Mouse (Mus musculus) forebrain, embryonic 13.5 days (tissue): ENCODE data around the gene Klhl26. TPM values are rescaled to one million over a fixed set of nuclear protein-coding genes. Genes with fewer than 3 reads are reported as not detected.

Experiments
- ATAC-seq: fragments of 200-750 bp; cut with Nextera tagmentation; 2 replicates; pipeline ENCODE4 v1.8.0; 2017
- H3K27ac ChIP-seq: fragments of 300-500 bp; sonication (generic); 2 replicates; pipeline ENCODE4 v1.5.1; 2015; ENCODE audit warnings: inconsistent platforms, mild to moderate bottlenecking, moderate library complexity
- H3K27me3 ChIP-seq: fragments of 300-500 bp; sonication (generic); 2 replicates; pipeline ENCODE4 v1.6.1; 2015; ENCODE audit warnings: mild to moderate bottlenecking, inconsistent platforms
- H3K36me3 ChIP-seq: fragments of 300-500 bp; sonication (generic); 2 replicates; pipeline ENCODE4 v1.6.1; 2015; ENCODE audit warnings: mild to moderate bottlenecking, inconsistent platforms; ENCODE audit not compliant: poor library complexity, severe bottlenecking
- H3K4me1 ChIP-seq: fragments of 300-500 bp; sonication (generic); 2 replicates; pipeline ENCODE4 v1.6.1; 2015; ENCODE audit warnings: inconsistent platforms
- H3K4me2 ChIP-seq: fragments of 300-500 bp; sonication (generic); 2 replicates; pipeline ENCODE4 v1.6.1; 2015; ENCODE audit warnings: inconsistent platforms, mild to moderate bottlenecking, moderate library complexity
- H3K4me3 ChIP-seq: fragments of 300-500 bp; sonication (generic); 2 replicates; pipeline ENCODE4 v1.5.1; 2015; ENCODE audit warnings: mild to moderate bottlenecking, inconsistent platforms
- H3K9ac ChIP-seq: fragments of 300-500 bp; sonication (generic); 2 replicates; pipeline ENCODE4 v1.6.1; 2015; ENCODE audit warnings: mild to moderate bottlenecking, inconsistent platforms
- H3K9me3 ChIP-seq: fragments of 300-500 bp; sonication (generic); replicated peaks from 2 replicates; pipeline ENCODE4 v1.6.1; 2016; ENCODE audit warnings: inconsistent platforms
- WGBS: fragments of 180-500 bp; shearing (Covaris S2); methylation state at CpG from one replicate; pipeline ENCODE4 v1.1.7; 2015; 5-methylcytosine and 5-hydroxymethylcytosine counted together
- polyA plus RNA-seq: library from polyadenylated mRNA; unstranded; fragments of >200 nt; fragmentation: Nextera tagmentation; extraction: Ambion mirVana; gene quantifications from 2 replicates; pipeline ENCODE4 v1.2.1, GENCODE M21; 2015

The Klhl26 gene
- polyA plus RNA-seq, 1 experiment from 2014 or later = 15.3 TPM

- Histone ChIP-seq H3K9me3 (no peaks in the 10 kb centered on the region), H3K27ac (no peak overlapping the region), H3K27me3 (peaks cover 98% of the 10 kb centered on the region), H3K36me3 (no peaks in the 10 kb centered on the region), H3K4me2 (peak overlapping the region; percentile 72), H3K4me3 (peak overlapping the region; percentile 32), H3K9ac (peak overlapping the region; percentile 37; the same call in 1 of the 2 replicates), H3K4me1 (peaks cover 48% of the 10 kb centered on the region)
- ATAC-seq = no peak; the same call in 1 of the 2 replicates
- 2% methylated on average over 49 of the region's 55 CpGs for WGBS
Observed at GRCm38 (mm10) chr8:70487993-70488796, 11.4 kb upstream of the Klhl26 start.

- 3% methylated on average over 32 of the region's 33 CpGs for WGBS
- H3K27me3 ChIP-seq = peaks cover 95% of the 10 kb centered on the region
- H3K27ac ChIP-seq = no peak within 1 kb of the TSS
- H3K4me2 ChIP-seq = peak within 1 kb of the TSS; percentile 72
- H3K4me3 ChIP-seq = peak within 1 kb of the TSS; percentile 51
- peak; percentile 73 for ATAC-seq
- H3K36me3 ChIP-seq = no peaks in the 10 kb centered on the region
- no peaks in the 10 kb centered on the region for H3K9me3 ChIP-seq
- H3K9ac ChIP-seq = peak within 1 kb of the TSS; percentile 75
- H3K4me1 ChIP-seq = peaks cover 38% of the 10 kb centered on the region
Observed at GRCm38 (mm10) chr8:70486941-70487520, 10.3 kb upstream of the Klhl26 start, which contains the start of gene Tmem59l. Tmem59l (minus strand) TSS chr8:70487358.

GRCm38 (mm10) chr8:70486191-70486681 is 9.5 kb upstream of the Klhl26 start:
- Histone ChIP-seq H3K9ac (peak overlapping the region; percentile 75; the same call in 1 of the 2 replicates), H3K27ac (no peak overlapping the region), H3K4me2 (peak overlapping the region; percentile 72), H3K4me3 (peak overlapping the region; percentile 51), H3K9me3 (no peaks in the 10 kb centered on the region), H3K27me3 (peaks cover 90% of the 10 kb centered on the region), H3K36me3 (no peaks in the 10 kb centered on the region), H3K4me1 (peaks cover 35% of the 10 kb centered on the region)
- 47% methylated on average over 7 of the region's 7 CpGs for WGBS
- ATAC-seq = no peak

GRCm38 (mm10) chr8:70482943-70483342 is 6.2 kb upstream of the Klhl26 start:
- WGBS = 58% methylated on average over 2 of the region's 2 CpGs
- Histone ChIP-seq H3K27ac (no peak overlapping the region), H3K9me3 (no peaks in the 10 kb centered on the region), H3K4me1 (peaks cover 10% of the 10 kb centered on the region; the same call in 1 of the 2 replicates), H3K9ac (no peak overlapping the region), H3K4me2 (no peak overlapping the region), H3K4me3 (no peak overlapping the region), H3K36me3 (no peaks in the 10 kb centered on the region), H3K27me3 (peaks cover 77% of the 10 kb centered on the region)
- ATAC-seq = no peak

GRCm38 (mm10) chr8:70481908-70482307 is 5.1 kb upstream of the Klhl26 start:
- WGBS = 81% methylated on average over 3 of the region's 3 CpGs
- no peaks in the 10 kb centered on the region for H3K9me3 ChIP-seq
- no peak overlapping the region for H3K9ac ChIP-seq
- no peak for ATAC-seq
- H3K36me3 ChIP-seq = no peaks in the 10 kb centered on the region
- H3K27me3 ChIP-seq = peaks cover 75% of the 10 kb centered on the region
- H3K4me3 ChIP-seq = no peak overlapping the region
- H3K4me1 ChIP-seq = peaks cover 5% of the 10 kb centered on the region; the same call in 1 of the 2 replicates
- H3K27ac ChIP-seq = no peak overlapping the region
- no peak overlapping the region for H3K4me2 ChIP-seq

- ATAC-seq = peak; percentile 52
- H3K36me3 ChIP-seq = 0 out of 2 replicates have a peak, but pooled peaks cover 3% of the 10 kb centered on the region
- no peaks in the 10 kb centered on the region for H3K9me3 ChIP-seq
- peak overlapping the region; percentile 77 for H3K4me2 ChIP-seq
- H3K27ac ChIP-seq = no peak overlapping the region
- peaks cover 31% of the 10 kb centered on the region for H3K27me3 ChIP-seq
- H3K4me3 ChIP-seq = peak overlapping the region; percentile 68
- no peak overlapping the region for H3K9ac ChIP-seq
- peaks cover 7% of the 10 kb centered on the region for H3K4me1 ChIP-seq
- 2% methylated on average over 21 of the region's 21 CpGs for WGBS
Observed at GRCm38 (mm10) chr8:70477269-70477982, 658 bp upstream of the Klhl26 start.

GRCm38 (mm10) chr8:70471856-70472255 is 4.9 kb downstream of the Klhl26 start:
- ATAC-seq = no peak
- no peak overlapping the region for H3K27ac ChIP-seq
- no peak overlapping the region for H3K4me2 ChIP-seq
- no peaks in the 10 kb centered on the region for H3K27me3 ChIP-seq
- no peaks in the 10 kb centered on the region for H3K9me3 ChIP-seq
- 92% methylated on average over 7 of the region's 7 CpGs for WGBS
- no peak overlapping the region for H3K4me3 ChIP-seq
- no peak overlapping the region for H3K9ac ChIP-seq
- H3K36me3 ChIP-seq = peaks cover 7% of the 10 kb centered on the region; the same call in 1 of the 2 replicates
- peaks cover 7% of the 10 kb centered on the region for H3K4me1 ChIP-seq

GRCm38 (mm10) chr8:70469938-70470337 is 6.8 kb downstream of the Klhl26 start:
- H3K4me2 ChIP-seq = no peak overlapping the region
- no peaks in the 10 kb centered on the region for H3K9me3 ChIP-seq
- no peaks in the 10 kb centered on the region for H3K27me3 ChIP-seq
- WGBS = 60% methylated on average over 2 of the region's 2 CpGs
- ATAC-seq = no peak
- H3K27ac ChIP-seq = no peak overlapping the region
- H3K9ac ChIP-seq = no peak overlapping the region
- no peak overlapping the region for H3K4me3 ChIP-seq
- peaks cover 9% of the 10 kb centered on the region; the same call in 1 of the 2 replicates for H3K36me3 ChIP-seq
- H3K4me1 ChIP-seq = no peaks in the 10 kb centered on the region

GRCm38 (mm10) chr8:70469295-70469916 is 7.4 kb downstream of the Klhl26 start:
- no peaks in the 10 kb centered on the region for H3K27me3 ChIP-seq
- ATAC-seq = no peak
- no peak overlapping the region for H3K9ac ChIP-seq

GRCm38 (mm10) chr8:70468733-70469132 is 8.0 kb downstream of the Klhl26 start:
- WGBS = 94% methylated on average over 4 of the region's 4 CpGs
- H3K27ac ChIP-seq = no peak overlapping the region

More at GRCm38 (mm10) chr8:70469295-70469916, 7.4 kb downstream of the Klhl26 start:
- no peak overlapping the region for H3K4me2 ChIP-seq
- WGBS = 56% methylated on average over 10 of the region's 10 CpGs
- no peaks in the 10 kb centered on the region for H3K4me1 ChIP-seq
- no peak overlapping the region for H3K27ac ChIP-seq
- peaks cover 9% of the 10 kb centered on the region; the same call in 1 of the 2 replicates for H3K36me3 ChIP-seq
- no peak overlapping the region for H3K4me3 ChIP-seq
- H3K9me3 ChIP-seq = no peaks in the 10 kb centered on the region

GRCm38 (mm10) chr8:70467907-70468306 is 8.9 kb downstream of the Klhl26 start:
- 94% methylated on average over 1 of the region's 1 CpGs for WGBS
- Histone ChIP-seq H3K27me3 (no peaks in the 10 kb centered on the region), H3K9me3 (no peaks in the 10 kb centered on the region), H3K4me1 (peaks cover 6% of the 10 kb centered on the region; the same call in 1 of the 2 replicates), H3K9ac (no peak overlapping the region), H3K27ac (no peak overlapping the region), H3K4me3 (no peak overlapping the region), H3K4me2 (no peak overlapping the region), H3K36me3 (peaks cover 9% of the 10 kb centered on the region; the same call in 1 of the 2 replicates)
- no peak for ATAC-seq

More at GRCm38 (mm10) chr8:70468733-70469132, 8.0 kb downstream of the Klhl26 start:
- Histone ChIP-seq H3K36me3 (peaks cover 9% of the 10 kb centered on the region; the same call in 1 of the 2 replicates), H3K9me3 (no peaks in the 10 kb centered on the region), H3K4me3 (no peak overlapping the region), H3K4me1 (no peaks in the 10 kb centered on the region), H3K4me2 (no peak overlapping the region), H3K27me3 (no peaks in the 10 kb centered on the region), H3K9ac (no peak overlapping the region)
- ATAC-seq = no peak
